Mouse (Mus musculus): ENCODE measurements around the gene Mfap2. TPM values are rescaled to one million over a fixed set of nuclear protein-coding genes. Genes with fewer than 3 reads are reported as not detected.

The Mfap2 gene
- polyA plus RNA-seq, 1 experiment from 2014 or later: 248 TPM

DNA sequence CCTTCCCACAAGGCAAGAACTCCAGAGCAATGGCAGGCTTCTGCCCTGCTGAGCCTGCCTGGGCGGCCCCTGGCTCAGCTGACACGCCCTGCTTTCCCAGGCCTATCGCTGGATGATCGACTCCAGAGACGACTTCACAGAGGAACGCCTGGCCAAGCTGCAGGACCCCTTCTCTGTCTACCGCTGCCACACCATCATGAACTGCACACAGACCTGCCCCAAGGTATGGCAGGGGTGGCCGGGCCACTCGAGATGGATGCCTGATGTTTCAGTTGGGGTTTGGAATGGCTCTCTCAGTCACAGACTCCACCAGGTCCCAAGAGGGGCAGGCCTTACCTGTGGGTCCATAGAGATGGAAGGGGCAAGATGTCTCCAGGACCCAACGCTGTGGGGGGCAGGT lies 32.9 kb upstream of the Mfap2 start:
- H3K4me1 ChIP-seq (replicated peaks): no peaks in the 10 kb centered on the region
- 89% methylated on average over 10 of the region's 10 CpGs for WGBS
- no peak overlapping the region for H3K9ac ChIP-seq
- H3K27ac ChIP-seq (replicated peaks): no peak overlapping the region
- H3K36me3 ChIP-seq: peaks cover 91% of the 10 kb centered on the region
- H3K4me2 ChIP-seq: no peak overlapping the region
- H3K27me3 ChIP-seq: no peaks in the 10 kb centered on the region
- H3K4me3 ChIP-seq: no peak overlapping the region
- no peaks in the 10 kb centered on the region for H3K9me3 ChIP-seq
- ATAC-seq (ENCODE audit: low read depth): no peak

DNA sequence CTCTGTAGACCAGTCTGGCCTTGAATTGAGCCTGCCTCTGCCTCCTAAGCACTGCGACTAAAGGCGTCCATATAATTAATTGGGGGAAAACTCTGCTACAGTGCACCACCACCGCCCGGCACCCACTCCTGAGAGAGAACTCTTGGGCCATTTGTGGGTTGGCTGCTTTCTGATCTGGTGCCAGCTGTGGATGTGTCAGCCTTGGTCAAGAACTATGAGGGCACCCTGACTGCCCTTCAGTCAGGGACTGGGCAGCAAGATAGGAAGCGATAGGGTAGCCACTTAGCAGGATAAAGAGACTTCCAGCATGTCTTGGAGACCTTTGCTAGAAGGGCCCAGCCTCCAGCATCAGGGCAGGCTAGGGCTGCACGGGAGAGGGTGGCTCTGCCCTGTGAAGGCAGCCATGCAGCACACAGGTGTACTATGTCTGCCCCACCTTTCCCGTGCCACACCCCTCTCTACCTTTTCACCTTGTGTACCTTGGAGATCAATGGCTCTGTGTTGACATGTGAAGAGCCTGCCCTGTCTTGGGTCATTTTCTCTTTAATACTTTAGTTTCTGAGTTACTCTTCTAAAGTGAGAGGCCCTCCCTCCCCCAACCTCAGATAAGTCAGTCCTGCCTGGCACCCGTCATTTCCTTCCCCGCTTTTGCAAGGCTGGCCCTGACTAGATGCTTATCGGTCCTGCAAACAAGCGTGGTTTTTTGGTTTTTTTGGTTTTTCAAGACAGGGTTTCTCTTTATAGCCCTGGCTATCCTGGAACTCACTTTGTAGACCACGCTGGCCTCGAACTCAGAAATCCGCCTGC lies 32.1 kb upstream of the Mfap2 start:
- H3K36me3 ChIP-seq: peaks cover 83% of the 10 kb centered on the region
- no peak overlapping the region for H3K4me2 ChIP-seq
- H3K27ac ChIP-seq (replicated peaks): no peak overlapping the region
- no peak overlapping the region for H3K4me3 ChIP-seq
- no peaks in the 10 kb centered on the region for H3K27me3 ChIP-seq
- H3K9me3 ChIP-seq: no peaks in the 10 kb centered on the region
- H3K4me1 ChIP-seq (replicated peaks): peaks cover 3% of the 10 kb centered on the region; the same call in 1 of the 2 replicates
- WGBS: 93% methylated on average over 14 of the region's 14 CpGs
- no peak overlapping the region for H3K9ac ChIP-seq
- no peak for ATAC-seq (ENCODE audit: low read depth)

- Histone ChIP-seq H3K4me2 (no peak overlapping the region), H3K9me3 (no peaks in the 10 kb centered on the region), H3K4me3 (no peak overlapping the region), H3K36me3 (peaks cover 47% of the 10 kb centered on the region), H3K4me1 (replicated peaks) (peaks cover 19% of the 10 kb centered on the region), H3K27me3 (no peaks in the 10 kb centered on the region), H3K27ac (replicated peaks) (no peak overlapping the region), H3K9ac (no peak overlapping the region)
- no peak for ATAC-seq (ENCODE audit: low read depth)
- WGBS: 96% methylated on average over 2 of the region's 2 CpGs
These were observed 28.6 kb upstream of the Mfap2 start for GRCm38 (mm10) chr4:140981605-140982004.

DNA sequence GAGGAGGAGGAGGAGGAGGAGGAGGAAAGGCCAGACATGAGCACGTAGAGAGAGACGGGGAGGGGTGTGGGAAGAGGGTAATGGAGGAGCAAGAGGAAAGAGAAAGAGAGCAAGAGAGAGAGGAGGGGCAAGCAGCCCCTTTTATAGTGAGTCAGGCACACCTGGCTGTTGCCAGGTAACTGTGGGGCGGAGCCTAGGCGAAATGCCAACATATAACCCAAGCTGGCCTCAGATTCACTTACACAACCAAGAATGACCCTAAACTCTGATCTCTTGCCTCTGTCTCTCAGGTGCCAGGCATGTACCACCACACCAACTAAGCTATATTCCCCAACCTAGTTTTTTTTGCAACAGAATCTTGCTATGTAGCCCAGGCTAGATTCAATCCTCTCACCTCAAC lies 27.4 kb upstream of the Mfap2 start:
- H3K4me2 ChIP-seq: no peak overlapping the region

GRCm38 (mm10) chr4:140983442-140983841 lies 26.8 kb upstream of the Mfap2 start:
- Histone ChIP-seq H3K36me3 (peaks cover 29% of the 10 kb centered on the region), H3K9me3 (no peaks in the 10 kb centered on the region), H3K4me2 (no peak overlapping the region), H3K27me3 (no peaks in the 10 kb centered on the region), H3K4me1 (replicated peaks) (peaks cover 31% of the 10 kb centered on the region), H3K4me3 (no peak overlapping the region), H3K27ac (replicated peaks) (peak overlapping the region; percentile 57), H3K9ac (peak overlapping the region; percentile 35; the same call in 1 of the 2 replicates)
- ATAC-seq (ENCODE audit: low read depth): no peak
- WGBS: 16% methylated on average over 9 of the region's 9 CpGs

More for the DNA sequence above, 27.4 kb upstream of the Mfap2 start:
- Histone ChIP-seq H3K27me3 (no peaks in the 10 kb centered on the region), H3K9me3 (no peaks in the 10 kb centered on the region), H3K4me3 (no peak overlapping the region), H3K36me3 (peaks cover 35% of the 10 kb centered on the region), H3K27ac (replicated peaks) (peak overlapping the region; percentile 57), H3K9ac (no peak overlapping the region), H3K4me1 (replicated peaks) (peaks cover 25% of the 10 kb centered on the region)
- WGBS: 65% methylated on average over 4 of the region's 4 CpGs
- no peak for ATAC-seq (ENCODE audit: low read depth)

DNA sequence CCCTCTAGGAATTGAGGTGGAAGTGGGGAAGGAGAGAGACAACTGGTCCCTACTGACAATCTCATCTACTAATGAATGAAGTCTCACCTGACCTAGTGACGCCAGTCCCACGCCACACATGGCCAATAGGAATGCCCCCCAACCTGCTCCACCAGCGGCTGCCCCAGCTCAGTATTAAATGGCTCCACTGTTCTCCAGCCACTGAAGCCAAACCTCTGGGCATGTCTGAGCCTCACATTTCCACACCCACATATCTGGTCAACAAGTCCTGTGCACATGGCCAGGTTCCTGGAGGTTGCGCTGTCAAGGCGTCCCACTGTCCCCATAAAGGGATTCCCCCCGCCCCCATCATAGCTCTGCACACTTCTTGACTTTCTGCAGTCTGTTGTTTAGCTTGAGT lies 25.7 kb upstream of the Mfap2 start:
- H3K4me2 ChIP-seq: no peak overlapping the region
- H3K27me3 ChIP-seq: no peaks in the 10 kb centered on the region
- 85% methylated on average over 6 of the region's 6 CpGs for WGBS
- H3K9me3 ChIP-seq: no peaks in the 10 kb centered on the region
- H3K4me3 ChIP-seq: no peak overlapping the region
- no peak overlapping the region for H3K27ac ChIP-seq (replicated peaks)
- peaks cover 42% of the 10 kb centered on the region for H3K4me1 ChIP-seq (replicated peaks)
- H3K36me3 ChIP-seq: peaks cover 18% of the 10 kb centered on the region
- ATAC-seq (ENCODE audit: low read depth): no peak
- no peak overlapping the region for H3K9ac ChIP-seq

DNA sequence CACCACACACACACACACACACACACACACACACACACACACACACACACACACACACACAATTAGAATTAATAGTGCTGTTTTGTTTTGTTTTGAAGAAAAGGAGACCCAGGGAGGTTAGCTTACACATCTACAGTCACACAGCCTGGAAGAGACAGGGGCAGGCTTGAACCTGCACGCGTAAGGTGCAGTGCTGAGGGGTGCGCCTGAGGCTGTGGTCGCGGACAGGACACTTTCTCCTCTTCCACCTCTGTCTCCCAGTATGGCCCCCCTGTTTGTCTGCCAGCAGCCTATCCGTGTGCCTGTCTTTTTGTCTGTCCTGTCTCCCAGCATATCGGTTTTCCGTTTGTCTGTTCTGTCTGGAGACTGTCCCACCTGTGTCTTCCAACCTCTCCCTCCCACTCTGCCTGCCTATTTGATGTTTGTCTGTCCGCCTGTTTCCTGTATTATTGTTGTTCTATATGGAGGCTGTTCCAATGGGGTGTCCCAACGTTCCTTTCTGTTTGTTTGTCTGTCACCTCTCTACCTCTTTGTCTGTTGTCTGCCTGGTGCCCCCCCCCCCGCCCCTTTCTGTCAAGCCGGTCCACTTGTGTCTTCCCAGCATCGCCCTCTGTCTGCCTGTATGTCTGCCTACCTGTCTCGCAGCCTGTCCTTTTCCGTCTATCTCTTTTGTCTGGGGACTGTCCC lies 24.1 kb upstream of the Mfap2 start:
- H3K9me3 ChIP-seq: no peaks in the 10 kb centered on the region
- H3K36me3 ChIP-seq: peaks cover 9% of the 10 kb centered on the region; the same call in 1 of the 2 replicates
- peak; percentile 41 for ATAC-seq (ENCODE audit: low read depth)
- H3K27ac ChIP-seq (replicated peaks): peak overlapping the region; percentile 88
- peaks cover 50% of the 10 kb centered on the region for H3K4me1 ChIP-seq (replicated peaks)
- H3K9ac ChIP-seq: peak overlapping the region; percentile 95
- H3K4me3 ChIP-seq: peak overlapping the region; percentile 97
- no peaks in the 10 kb centered on the region for H3K27me3 ChIP-seq
- WGBS: 28% methylated on average over 15 of the region's 15 CpGs
- H3K4me2 ChIP-seq: peak overlapping the region; percentile 91

DNA sequence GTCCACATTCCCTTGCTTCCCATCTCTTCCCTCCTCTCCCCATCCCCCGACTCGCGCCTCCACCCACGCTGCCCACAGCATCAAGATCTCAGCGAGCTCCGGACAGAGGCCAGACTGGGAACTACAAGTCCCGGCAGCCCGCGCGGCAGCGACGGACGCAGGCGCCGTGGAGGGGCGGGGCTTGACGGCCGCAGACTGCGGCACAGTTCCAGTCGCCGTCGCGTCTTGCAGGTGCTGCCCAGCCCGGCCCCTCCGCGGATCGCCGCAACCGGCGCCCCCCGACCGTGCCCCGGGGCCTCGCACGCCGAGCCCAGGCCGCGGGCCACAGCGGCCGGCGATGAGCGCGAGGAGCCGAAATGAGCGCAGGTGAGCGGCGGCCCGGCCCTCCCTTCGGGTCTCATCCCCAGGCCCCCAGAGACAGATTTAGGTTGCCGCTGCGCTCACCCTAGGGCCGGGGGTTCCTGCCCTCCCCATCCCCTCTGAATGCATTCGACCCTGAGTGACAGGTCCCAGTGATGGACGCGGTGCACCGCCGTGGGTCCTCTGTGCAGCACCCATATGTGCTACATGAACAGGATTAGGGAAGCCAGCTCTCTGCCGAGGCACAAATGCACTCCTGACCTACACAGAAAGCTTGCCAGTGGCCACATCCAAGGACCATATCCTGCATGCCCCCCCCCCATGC lies 23.4 kb upstream of the Mfap2 start, which contains the start of gene Atp13a2:
Gene Atp13a2, plus strand, starts transcription at position 163 of the 685 bp plus-strand sequence.
- Histone ChIP-seq H3K9ac (peak within 1 kb of the TSS; percentile 95), H3K36me3 (peaks cover 8% of the 10 kb centered on the region; the same call in 1 of the 2 replicates), H3K27me3 (no peaks in the 10 kb centered on the region), H3K4me2 (peak within 1 kb of the TSS; percentile 91), H3K9me3 (no peaks in the 10 kb centered on the region), H3K4me1 (replicated peaks) (peaks cover 57% of the 10 kb centered on the region), H3K27ac (replicated peaks) (peak within 1 kb of the TSS; percentile 88), H3K4me3 (peak within 1 kb of the TSS; percentile 97)
- peak; percentile 91 for ATAC-seq (ENCODE audit: low read depth)
- under 1% methylated on average over 56 of the region's 58 CpGs for WGBS

DNA sequence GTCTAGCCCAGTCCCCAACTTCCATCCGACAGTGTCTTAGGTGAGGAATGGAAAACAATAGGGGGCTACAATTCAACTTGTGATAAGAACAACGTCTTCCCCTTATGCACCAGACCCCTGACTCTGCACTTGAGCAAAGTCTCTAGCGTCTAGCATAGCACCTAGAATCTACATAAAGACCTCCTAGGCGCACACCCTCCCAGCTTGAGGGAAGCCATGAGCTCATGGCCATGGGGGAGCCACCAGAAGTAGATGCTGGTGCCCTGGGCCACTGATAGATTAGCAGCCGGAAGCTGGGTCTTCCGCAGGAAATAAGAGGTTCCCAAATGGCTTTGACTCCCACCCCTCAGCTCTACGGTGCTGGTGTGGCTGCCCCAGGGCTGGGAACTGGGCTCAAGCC lies 22.7 kb upstream of the Mfap2 start:
- WGBS: 28% methylated on average over 7 of the region's 7 CpGs
- H3K4me1 ChIP-seq (replicated peaks): peaks cover 59% of the 10 kb centered on the region
- H3K36me3 ChIP-seq: peaks cover 14% of the 10 kb centered on the region
- no peaks in the 10 kb centered on the region for H3K27me3 ChIP-seq
- peak overlapping the region; percentile 95 for H3K9ac ChIP-seq
- H3K4me2 ChIP-seq: peak overlapping the region; percentile 91
- no peaks in the 10 kb centered on the region for H3K9me3 ChIP-seq
- peak overlapping the region; percentile 88 for H3K27ac ChIP-seq (replicated peaks)
- peak; percentile 3; the same call in 1 of the 2 replicates for ATAC-seq (ENCODE audit: low read depth)
- H3K4me3 ChIP-seq: peak overlapping the region; percentile 97

GRCm38 (mm10) chr4:140988706-140989290 lies 21.4 kb upstream of the Mfap2 start:
- Histone ChIP-seq H3K27me3 (no peaks in the 10 kb centered on the region), H3K4me1 (replicated peaks) (peaks cover 50% of the 10 kb centered on the region), H3K27ac (replicated peaks) (0 out of 2 replicates have a peak overlapping the region, but pooled peaks have one; percentile 13), H3K9me3 (no peaks in the 10 kb centered on the region), H3K4me3 (peak overlapping the region; percentile 97), H3K9ac (peak overlapping the region; percentile 41), H3K36me3 (peaks cover 27% of the 10 kb centered on the region), H3K4me2 (peak overlapping the region; percentile 91)
- no peak for ATAC-seq (ENCODE audit: low read depth)
- 59% methylated on average over 7 of the region's 7 CpGs for WGBS

GRCm38 (mm10) chr4:140989447-140989846 lies 20.8 kb upstream of the Mfap2 start:
- no peak for ATAC-seq (ENCODE audit: low read depth)
- Histone ChIP-seq H3K27me3 (no peaks in the 10 kb centered on the region), H3K4me2 (peak overlapping the region; percentile 91; the same call in 1 of the 2 replicates), H3K4me1 (replicated peaks) (peaks cover 50% of the 10 kb centered on the region), H3K9me3 (no peaks in the 10 kb centered on the region), H3K4me3 (0 out of 2 replicates have a peak overlapping the region, but pooled peaks have one; percentile 97), H3K36me3 (peaks cover 34% of the 10 kb centered on the region), H3K9ac (0 out of 2 replicates have a peak overlapping the region, but pooled peaks have one; percentile 41), H3K27ac (replicated peaks) (0 out of 2 replicates have a peak overlapping the region, but pooled peaks have one; percentile 13)
- WGBS: 83% methylated on average over 14 of the region's 14 CpGs
